Mouse (Mus musculus) retina, embryonic 14.5 days (tissue): ENCODE measurements around the gene 1700008P02Rik.
"Not testable (repeated sequence)": the region's sequence is repeated elsewhere in the genome, so short reads cannot be mapped to it uniquely, and the experiment has no call there.

Experiments used
- DNase-seq: peaks from one replicate; pipeline ENCODE4 v3.0.0-alpha.2; 2015; ENCODE audit warnings: low spot score

Gene 1700008P02Rik

DNA sequence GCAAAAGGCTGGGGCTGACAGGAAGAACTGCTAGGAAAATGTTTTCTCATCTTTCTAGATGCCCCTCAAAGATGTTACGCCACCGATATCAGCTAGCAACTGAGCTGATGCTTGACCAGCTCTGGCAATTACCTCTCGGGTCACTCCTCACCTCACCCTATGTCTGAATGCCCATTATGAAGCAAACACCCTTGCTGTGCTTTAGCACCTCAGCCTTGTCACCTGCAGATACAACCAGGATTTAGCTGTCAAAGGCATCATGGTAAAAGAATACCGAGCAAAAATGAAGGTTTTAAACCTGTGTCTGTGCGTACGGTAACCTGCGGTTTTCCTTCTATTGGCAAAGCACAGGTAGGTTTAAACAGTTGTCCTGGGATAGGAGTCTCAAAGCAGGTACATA is at the start of gene 1700008P02Rik:
Gene 1700008P02Rik (minus strand): TSS at position 101 of the 400 bp plus-strand sequence.
- no peak for DNase-seq

DNA sequence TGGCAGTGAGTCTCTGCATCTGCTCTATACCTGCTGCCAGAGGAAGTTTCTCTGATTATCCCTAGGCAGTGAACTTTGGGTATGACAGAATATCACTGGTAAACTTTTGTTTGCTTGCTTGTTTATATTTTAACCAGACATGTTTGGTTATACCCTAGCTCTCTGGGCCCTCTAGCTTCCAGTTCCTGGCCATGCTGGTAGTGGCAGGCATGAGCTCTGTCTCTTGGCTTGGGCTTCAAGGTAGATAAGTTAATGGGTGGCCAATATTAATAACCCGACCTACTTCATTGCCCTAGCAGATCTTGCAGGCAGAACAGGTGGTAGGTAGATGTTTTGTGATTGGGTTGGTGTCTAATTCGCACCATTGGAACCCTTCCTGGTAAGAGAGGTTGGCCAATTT is 29.2 kb upstream of the 1700008P02Rik start:
- no peak for DNase-seq

DNA sequence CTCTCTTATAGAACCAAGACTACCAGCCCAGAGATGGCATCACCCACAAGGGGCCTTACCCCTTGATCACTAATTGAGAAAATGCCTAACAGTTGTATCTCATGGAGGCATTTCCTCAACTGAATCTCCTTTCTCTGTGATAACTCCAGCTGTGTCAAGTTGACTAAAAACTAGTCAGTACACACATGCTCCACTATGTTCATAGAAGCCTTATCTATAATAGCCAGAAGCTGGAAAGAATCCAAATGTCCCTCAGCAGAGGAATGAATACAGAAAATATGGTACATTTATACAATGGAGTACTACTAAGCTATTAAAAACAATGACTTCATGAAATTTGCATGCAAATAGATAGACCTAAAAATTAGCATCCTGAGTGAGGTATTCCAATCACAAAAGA is 17.9 kb upstream of the 1700008P02Rik start:
- DNase-seq = not testable (repeated sequence)

DNA sequence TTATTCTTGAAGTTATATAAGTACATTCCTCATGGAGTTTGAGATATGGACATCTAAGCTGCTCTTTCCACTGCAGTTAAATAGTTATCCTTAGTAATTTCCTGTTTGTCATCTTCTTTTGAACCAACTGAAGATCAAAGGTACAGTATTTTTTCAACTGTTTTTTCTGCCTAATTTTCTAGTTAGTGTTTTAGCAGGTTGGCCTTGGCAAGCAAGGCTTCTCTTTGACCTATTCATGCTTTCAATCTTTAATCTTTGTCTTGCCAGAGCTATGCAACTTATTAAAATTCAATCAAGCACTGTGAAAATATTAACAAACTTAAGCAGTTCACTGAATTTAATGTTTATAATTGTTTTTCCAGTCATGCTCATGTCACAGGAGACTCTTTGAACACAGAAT is 14.0 kb upstream of the 1700008P02Rik start:
- no peak for DNase-seq

DNA sequence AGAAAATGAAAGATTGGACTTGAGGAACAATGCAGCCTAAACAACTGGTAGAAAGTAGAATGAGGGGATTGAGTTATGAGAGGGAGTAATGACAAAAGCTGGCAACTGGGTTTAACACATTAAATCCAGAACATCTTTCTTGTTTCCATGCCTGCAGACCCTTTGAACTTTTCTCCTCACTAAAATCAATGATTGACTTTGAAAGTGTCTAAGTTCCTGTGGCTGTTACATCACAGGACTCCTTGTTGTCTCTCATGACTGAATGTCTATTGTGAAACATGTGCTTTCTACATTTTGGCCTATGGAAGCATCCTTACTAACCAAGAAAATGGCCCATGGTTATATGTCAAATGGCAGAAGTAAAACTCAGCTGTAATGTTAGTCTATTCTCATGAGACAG is 2.4 kb downstream of the 1700008P02Rik start:
- no peak for DNase-seq
